Mouse (Mus musculus) heart, adult 11 months (tissue): Measurements from ENCODE around the gene Rpl29.

Source experiments
- DNase-seq: peaks from one replicate; pipeline ENCODE4 v3.0.0; 2022

Gene Rpl29

DNA sequence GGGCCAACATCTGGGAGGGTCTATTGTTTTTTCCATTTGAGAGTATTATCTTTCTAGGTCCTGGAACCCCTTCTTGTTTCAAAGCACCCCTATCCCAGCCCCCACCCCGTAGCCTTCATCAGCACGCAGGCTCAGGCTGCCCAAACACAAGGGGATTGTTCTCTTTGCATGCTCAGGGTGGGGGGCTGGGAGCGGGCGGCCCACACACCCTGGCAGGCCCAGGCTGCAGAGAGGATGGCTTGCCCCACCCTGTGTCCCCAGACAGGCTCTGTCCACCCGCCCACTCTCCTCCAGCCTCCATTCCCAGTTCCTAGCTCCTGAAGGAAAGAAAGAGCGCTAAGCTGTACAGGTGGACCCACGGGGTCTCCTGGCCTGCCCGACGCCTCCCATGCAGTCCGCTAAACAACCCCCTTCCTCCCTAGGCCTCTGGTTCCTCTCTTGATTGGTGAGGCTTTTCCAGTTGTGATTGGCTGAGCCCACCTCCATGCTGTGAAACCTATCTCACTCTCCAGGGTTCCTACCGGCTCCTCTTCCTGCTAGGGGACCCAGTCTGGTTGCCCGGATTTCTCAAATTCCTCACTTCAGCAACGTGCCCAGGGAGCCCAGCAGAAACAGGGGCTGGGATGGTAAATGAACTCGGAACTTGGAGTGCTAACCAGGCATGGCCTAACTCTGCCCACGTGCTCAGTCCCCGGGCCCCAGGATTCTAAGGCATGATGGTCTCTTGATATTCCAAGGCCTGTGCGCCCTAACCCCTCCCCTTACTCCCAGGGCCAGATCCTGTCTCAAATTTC, 25.8 kb downstream of the Rpl29 start:
- peak; percentile 95 for DNase-seq

DNA sequence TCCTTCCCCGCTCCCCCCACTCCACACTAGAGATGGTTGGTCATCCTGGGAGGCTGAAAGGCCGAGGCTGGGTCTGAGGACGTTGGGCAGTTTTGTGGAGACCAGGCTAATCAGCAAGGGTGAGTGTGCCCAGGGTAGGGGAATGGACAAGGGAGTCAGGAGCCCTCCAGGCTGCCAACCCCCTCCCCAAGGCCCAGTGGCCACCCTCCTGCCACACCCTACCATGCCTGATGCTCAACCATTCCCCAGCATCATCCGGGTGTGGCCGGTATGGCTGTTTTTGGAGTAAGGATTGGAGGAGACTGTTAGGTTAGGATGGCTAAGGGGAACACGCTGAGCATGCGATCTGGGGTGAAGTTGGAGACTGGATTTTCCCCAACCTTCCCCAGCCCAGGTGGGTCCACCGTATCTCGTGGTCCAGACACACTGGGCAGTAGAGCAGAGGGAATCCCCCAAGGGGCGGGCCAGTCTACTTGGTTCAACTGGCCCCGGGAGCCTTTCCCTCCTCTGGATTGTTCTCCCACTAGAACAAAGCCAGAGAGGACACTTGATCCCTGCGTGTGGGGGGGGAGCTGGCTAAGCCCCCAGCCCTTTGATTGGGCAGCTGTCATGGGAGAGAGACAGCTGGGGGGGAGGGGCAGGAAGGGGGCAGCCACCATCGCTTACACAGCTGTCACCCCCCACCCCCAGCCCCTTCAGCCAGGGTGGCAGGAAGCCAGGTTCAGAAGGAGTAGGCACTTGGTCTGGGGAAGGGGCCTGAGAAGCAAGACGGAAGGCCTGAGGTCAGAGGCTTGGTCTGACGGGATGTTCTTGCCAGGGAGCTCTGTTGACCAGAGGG, 27.3 kb downstream of the Rpl29 start:
- DNase-seq: peak; percentile 93

GRCm38 (mm10) chr9:106457163-106457559, 27.9 kb downstream of the Rpl29 start:
- DNase-seq: no peak

- DNase-seq: peak; percentile 97
Observed at GRCm38 (mm10) chr9:106457920-106458319, 28.7 kb downstream of the Rpl29 start.

DNA sequence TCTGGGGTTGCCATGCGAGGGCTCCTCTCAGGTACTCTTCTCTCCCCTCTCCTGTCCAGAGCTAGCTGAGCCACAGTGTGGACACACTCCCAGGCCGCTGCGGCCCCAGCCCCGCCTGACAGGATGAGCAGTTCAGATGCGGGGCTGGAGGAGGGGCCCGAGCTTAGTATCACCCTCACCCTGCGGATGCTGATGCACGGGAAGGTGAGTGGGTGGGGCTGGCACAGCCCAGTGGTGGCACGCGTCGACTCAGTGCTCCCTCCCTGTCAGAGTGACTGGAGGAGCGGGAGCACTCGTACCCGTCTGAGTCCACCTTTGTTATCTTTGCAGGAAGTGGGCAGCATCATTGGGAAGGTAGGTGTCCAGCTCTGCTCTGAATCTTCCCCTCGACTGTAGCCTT, 30.7 kb downstream of the Rpl29 start:
- DNase-seq: peak; percentile 90

DNA sequence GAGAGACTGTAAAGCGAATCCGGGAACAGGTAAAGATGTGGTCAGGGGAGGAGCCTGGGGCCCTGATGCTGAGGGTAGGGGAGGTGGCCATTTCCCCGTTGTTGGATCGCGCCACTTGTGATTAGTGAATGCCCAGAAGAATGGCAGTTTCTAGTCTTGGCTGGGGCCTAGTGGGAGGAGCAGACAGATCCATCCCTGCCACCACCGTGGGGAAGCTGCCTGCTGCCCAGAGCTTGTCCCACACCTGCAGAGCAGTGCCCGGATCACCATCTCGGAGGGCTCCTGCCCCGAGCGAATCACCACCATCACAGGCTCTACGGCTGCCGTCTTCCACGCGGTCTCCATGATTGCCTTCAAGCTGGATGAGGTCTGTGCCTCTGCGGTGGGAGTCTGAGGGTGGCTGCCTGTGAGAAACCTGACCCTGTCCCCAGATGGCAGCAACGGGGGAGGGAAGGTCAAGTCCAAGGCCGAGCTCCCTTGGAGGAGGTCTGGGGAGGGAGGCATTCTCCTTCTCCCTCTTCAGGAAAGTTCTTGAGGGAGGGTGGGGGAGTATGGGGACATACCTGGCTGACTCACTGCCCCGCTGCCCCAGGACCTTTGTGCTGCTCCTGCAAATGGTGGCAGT, 31.3 kb downstream of the Rpl29 start:
- no peak for DNase-seq

GRCm38 (mm10) chr9:106461026-106461415, 31.8 kb downstream of the Rpl29 start:
- DNase-seq: no peak

- no peak for DNase-seq
Observed at GRCm38 (mm10) chr9:106461641-106462429, 32.6 kb downstream of the Rpl29 start.

DNA sequence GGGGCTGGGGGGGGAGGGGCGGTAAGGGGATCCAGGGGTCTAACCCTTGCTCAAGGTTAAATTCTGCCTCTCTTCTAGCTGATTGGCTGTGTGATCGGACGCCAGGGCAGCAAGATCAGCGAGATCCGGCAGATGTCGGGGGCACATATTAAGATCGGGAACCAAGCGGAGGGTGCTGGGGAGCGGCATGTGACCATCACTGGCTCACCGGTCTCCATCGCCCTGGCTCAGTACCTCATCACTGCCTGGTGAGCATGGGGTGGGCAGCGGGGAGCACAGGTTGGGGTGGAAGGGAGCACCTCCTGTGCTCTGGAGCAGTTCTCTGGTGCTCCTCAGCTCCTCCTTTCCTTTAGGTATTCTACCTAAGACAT, 33.2 kb downstream of the Rpl29 start:
- peak; percentile 87 for DNase-seq

DNA sequence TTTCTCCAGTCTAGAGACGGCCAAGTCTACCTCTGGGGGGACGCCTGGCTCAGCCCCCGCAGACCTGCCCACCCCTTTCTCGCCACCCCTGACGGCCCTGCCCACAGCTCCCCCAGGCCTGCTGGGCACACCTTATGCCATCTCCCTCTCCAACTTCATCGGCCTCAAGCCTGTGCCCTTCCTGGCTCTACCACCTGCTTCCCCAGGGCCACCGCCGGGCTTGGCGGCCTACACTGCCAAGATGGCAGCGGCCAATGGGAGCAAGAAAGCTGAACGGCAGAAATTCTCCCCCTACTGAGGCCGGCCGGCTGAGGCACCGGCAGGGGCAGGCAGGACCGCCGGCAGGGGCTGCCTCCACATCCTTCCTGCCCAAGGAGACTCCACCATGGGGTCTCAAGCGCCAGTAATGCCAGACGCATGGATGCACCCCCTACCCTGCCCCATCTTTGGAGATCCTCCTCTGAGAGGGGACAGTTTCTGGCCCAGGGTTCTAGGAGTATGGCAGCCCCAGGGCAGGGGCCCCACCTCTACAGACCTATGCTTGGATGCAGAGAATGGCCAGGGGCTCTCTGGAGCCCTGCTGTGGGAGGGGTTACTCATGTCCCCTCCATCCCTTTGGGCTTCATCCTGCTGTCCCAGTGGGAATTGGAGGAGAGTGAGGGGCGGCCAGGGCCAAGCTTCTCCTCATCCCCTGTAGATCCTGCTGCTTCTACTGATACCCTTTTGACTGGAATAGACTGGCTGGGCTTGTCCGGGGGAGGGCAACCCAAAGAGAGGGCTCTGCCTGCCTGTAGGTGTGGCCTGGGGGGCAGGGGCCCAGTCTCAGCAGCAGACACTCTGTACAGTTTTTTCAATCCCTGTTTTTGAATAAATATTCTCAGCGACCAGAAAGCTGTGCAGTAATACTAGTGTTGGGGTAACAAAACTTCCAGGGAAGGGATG, 34.1 kb downstream of the Rpl29 start:
- DNase-seq: peak; percentile 92

DNA sequence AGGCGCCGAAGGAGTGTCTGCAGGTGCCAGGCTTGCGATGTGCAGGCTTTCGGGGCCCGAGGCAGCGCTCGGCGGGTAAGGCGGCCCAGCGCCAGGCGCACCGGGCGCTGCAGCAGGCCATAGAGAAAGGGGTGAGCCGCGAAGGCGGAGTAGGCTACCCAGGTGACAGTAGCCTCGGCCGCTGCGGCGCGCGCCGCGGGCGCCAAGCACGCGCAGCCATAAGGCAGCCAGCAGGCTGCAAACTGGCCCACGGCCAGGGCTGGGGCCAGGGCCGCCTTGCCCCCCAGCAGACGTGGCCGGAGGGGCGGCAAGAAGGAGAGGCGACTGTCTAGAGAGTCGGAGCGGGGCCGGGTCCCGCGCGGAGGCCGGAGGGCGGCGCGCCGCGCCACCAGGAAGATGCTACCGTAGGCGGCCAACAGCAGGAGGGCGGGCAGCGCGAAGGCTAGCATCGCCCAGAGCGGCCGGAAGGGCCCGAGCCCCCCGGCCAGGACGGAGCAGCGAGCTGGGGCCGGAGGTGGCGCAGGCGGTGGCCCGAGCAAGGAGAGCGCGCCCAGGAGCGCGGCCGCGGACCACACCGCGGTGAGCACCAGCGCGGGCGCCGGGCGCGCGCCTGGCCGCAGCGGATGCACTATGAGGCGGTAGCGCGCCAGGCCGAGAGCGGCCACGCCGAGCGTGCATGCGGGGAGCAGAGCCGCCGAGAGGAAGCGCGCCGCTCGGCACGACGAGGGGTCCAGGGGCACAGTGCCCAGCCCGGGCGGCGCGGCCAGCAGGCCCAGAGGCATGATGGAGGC, 35.7 kb downstream of the Rpl29 start:
- DNase-seq: peak; percentile 97

GRCm38 (mm10) chr9:106465571-106466200, 36.4 kb downstream of the Rpl29 start, which contains the start of gene Gpr62:
Gene Gpr62 (minus strand): TSS chr9:106465938.
- peak; percentile 90 for DNase-seq

- no peak for DNase-seq
Observed at GRCm38 (mm10) chr9:106466721-106467120, 37.5 kb downstream of the Rpl29 start.

DNA sequence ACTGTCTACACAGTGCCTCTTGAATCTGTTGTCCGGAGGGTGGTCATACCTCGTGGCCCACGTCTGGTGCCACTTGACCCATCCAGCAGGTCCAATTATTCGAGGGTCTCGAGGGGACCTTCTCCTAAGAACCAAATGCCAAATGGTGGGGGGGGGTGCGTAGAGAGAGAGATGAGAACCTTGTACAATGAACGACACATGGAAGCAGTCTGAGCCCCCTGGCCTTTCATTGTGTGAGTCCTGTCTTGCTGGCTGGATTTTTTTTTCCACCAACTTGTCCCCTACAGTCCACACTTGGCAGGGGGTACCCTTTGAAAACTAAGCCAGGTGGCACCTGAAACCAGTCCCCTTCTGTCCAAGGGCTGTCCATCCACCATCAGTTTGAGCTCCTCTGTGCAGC, 38.5 kb downstream of the Rpl29 start:
- no peak for DNase-seq

DNA sequence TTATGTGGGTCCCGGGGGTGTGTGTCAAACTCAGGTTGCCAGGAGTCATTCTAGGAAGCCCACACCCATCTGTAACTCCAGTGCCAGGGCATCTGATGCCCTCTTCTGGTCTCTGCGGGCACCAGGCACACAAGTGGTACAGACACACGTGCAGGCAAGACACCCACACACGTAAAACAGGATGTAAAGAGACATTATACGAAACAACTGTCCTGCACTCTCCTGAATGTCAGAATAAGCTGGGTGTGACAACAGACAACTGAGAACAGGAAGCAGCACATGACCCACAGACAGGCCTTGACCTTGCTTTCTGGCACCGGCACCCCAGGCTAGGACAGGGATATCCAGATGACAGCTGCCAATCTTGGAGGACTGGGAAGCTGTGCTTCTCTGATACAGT, 40.1 kb downstream of the Rpl29 start:
- peak; percentile 89 for DNase-seq

GRCm38 (mm10) chr9:106469776-106470175, 40.5 kb downstream of the Rpl29 start:
- peak; percentile 89 for DNase-seq

- peak; percentile 95 for DNase-seq
Observed at GRCm38 (mm10) chr9:106470991-106471750, 41.9 kb downstream of the Rpl29 start.

- peak; percentile 99 for DNase-seq
Observed at GRCm38 (mm10) chr9:106471892-106472291, 42.6 kb downstream of the Rpl29 start.

GRCm38 (mm10) chr9:106472321-106472720, 43.1 kb downstream of the Rpl29 start:
- DNase-seq: no peak
